Mouse (Mus musculus): ENCODE results near the gene Erich6.

Erich6 gene

GRCm38 (mm10) chr3:58636406-58637295 lies at the start of gene Erich6:
Gene Erich6, minus strand, starts transcription at chr3:58637207.
- DNase-seq = peak; percentile 37 to 38

GRCm38 (mm10) chr3:58686206-58686921 lies 49.4 kb upstream of the Erich6 start:
- DNase-seq = peak in 1 of 2 experiments; percentile 44

- no peak for DNase-seq
Observed at GRCm38 (mm10) chr3:58685396-58685795, 48.4 kb upstream of the Erich6 start.

- DNase-seq = no peak
Observed at GRCm38 (mm10) chr3:58683346-58683745, 46.3 kb upstream of the Erich6 start.

- DNase-seq = no peak
Observed at GRCm38 (mm10) chr3:58682336-58682735, 45.3 kb upstream of the Erich6 start.

- DNase-seq = no peak
Observed at GRCm38 (mm10) chr3:58681831-58682230, 44.8 kb upstream of the Erich6 start.

GRCm38 (mm10) chr3:58680943-58681637 lies 44.1 kb upstream of the Erich6 start:
- no peak for DNase-seq

GRCm38 (mm10) chr3:58679996-58680395 lies 43.0 kb upstream of the Erich6 start:
- DNase-seq = no peak

GRCm38 (mm10) chr3:58678905-58679304 lies 41.9 kb upstream of the Erich6 start:
- no peak for DNase-seq

GRCm38 (mm10) chr3:58678384-58678783 lies 41.4 kb upstream of the Erich6 start:
- DNase-seq = no peak

- no peak for DNase-seq
Observed at GRCm38 (mm10) chr3:58677615-58678014, 40.6 kb upstream of the Erich6 start.

GRCm38 (mm10) chr3:58673295-58673694 lies 36.3 kb upstream of the Erich6 start:
- no peak for DNase-seq

- DNase-seq = no peak
Observed at GRCm38 (mm10) chr3:58672481-58673183, 35.6 kb upstream of the Erich6 start.

GRCm38 (mm10) chr3:58671616-58672250 lies 34.7 kb upstream of the Erich6 start:
- no peak for DNase-seq

GRCm38 (mm10) chr3:58663970-58664369 lies 27.0 kb upstream of the Erich6 start:
- no peak for DNase-seq

GRCm38 (mm10) chr3:58660636-58661035 lies 23.6 kb upstream of the Erich6 start:
- no peak for DNase-seq

- DNase-seq = peak in 1 of 2 experiments; percentile 53
Observed at GRCm38 (mm10) chr3:58657356-58657755, 20.3 kb upstream of the Erich6 start.

- DNase-seq = peak; percentile 68 to 85
Observed at GRCm38 (mm10) chr3:58655362-58656130, 18.5 kb upstream of the Erich6 start.

- peak in 1 of 2 experiments; percentile 28 for DNase-seq
Observed at GRCm38 (mm10) chr3:58653907-58654306, 16.9 kb upstream of the Erich6 start.

- DNase-seq = no peak
Observed at GRCm38 (mm10) chr3:58650328-58650727, 13.3 kb upstream of the Erich6 start.

GRCm38 (mm10) chr3:58647179-58647578 lies 10.2 kb upstream of the Erich6 start:
- no peak for DNase-seq

Data from cerebellum, postnatal 25 days (tissue).